Mouse (Mus musculus): ENCODE measurements around the gene Fahd2a.

DNA sequence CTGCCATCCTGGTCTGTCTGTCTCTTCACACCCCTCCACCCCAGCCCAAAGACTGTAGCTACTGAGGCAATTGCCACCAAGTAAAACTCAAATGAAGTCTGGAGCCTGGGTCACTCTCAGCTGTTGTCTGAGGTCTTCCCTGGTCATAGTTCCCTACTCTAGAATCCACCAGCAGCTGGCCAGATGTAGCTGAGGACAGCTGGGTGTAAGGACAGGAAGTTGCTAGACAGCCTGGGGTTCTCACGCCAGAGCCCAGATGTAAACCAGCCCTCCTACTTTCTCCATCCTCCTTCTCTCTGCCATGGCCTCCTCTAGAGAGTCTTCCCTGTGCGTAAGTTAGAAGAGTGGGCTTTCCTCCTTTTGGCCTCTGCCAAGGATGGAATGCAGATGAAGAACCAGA lies 56.8 kb downstream of the Fahd2a start:
- no peak for TF ChIP-seq CTCF (IDR thresholded peaks at IDR 0.05; ENCODE audit: borderline replicate concordance, extremely low read depth, insufficient read depth, insufficient read length)
- TF ChIP-seq POLR2A (IDR thresholded peaks at IDR 0.05; ENCODE audit: borderline replicate concordance, extremely low read depth, insufficient read depth, insufficient read length, poor library complexity, severe bottlenecking): no peak
